Mouse (Mus musculus) ES-E14 (cell line): ENCODE results near the gene Gm2696.

ENCODE experiments used
- ZC3H11A ChIP-seq: IDR thresholded peaks from 2 replicates; pipeline ENCODE4 v1.6.1; 2012; ENCODE audit warnings: low read depth, mild to moderate bottlenecking, inconsistent platforms, low read length, borderline replicate concordance
- ZNF384 ChIP-seq: IDR thresholded peaks from 2 replicates; pipeline ENCODE4 v1.6.1; 2012; ENCODE audit warnings: low read depth, low read length, inconsistent platforms

DNA sequence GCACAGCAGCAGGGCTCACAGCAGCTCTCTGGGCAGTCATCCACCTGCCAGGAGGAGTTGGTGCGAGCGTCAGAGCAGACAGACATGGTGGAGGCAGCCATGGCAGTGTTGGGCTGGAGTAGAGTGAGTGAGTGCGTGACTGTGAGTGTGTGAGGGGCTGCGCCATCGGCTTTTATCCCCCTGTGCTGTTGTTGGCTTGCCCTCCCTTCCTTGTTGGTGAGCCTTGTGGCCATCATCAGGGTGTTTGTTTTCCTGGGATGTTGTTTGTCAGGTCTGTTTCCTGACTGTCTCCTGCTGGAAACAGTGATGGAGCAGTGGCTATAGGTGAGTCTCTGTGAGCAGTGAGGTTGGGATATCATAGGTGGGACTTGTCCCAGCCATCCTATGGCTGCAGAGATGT, 2.7 kb upstream of the Gm2696 start, which contains the start of gene Gm9507:
- TF ChIP-seq ZNF384 (no peak), ZC3H11A (no peak)
